Mouse (Mus musculus): ENCODE measurements around the gene Gm10912.

DNA sequence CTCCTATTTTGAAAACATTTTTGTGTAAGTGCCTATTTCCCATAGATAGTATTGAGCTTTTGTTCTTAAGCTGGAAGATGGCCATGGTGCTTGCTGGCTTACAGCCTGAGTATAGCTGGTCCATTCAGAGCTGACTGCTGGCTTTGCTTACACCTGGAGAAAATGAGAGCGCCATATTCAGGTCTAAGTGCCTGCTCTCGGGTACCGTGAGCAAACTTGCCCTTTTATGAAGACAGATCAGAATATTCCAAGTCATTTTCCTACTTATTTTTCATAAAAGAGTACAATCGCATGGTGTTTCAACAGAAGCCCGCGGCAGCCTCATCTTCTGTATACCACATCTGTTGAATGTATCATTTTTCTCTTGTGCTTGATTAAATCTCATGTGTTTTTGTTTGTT is 4.6 kb upstream of the Gm10912 start:
- TF ChIP-seq CTCF (IDR thresholded peaks at IDR 0.05; ENCODE audit: control insufficient read depth, insufficient read depth, low read length), result no peak
- no peak for TF ChIP-seq POLR2A (IDR thresholded peaks at IDR 0.05; ENCODE audit: borderline replicate concordance, control insufficient read depth, low read depth, low read length)

Data from bone marrow, adult 2 months (tissue).